Mouse (Mus musculus) CH12.LX (cell line): ENCODE data around the gene Rad9a. TPM values are rescaled to one million over a fixed set of nuclear protein-coding genes. Genes with fewer than 3 reads are reported as not detected.

ENCODE experiments used
- DNase-seq: peaks from one replicate; pipeline ENCODE4 v3.0.0-alpha.2; 2013; ENCODE audit errors: extremely low read depth
- H3K27ac ChIP-seq: 2 replicates; pipeline ENCODE4 v1.5.1; 2012; ENCODE audit warnings: low read depth, mild to moderate bottlenecking, control low read depth, moderate library complexity; ENCODE audit not compliant: insufficient read depth
- H3K27me3 ChIP-seq: replicated peaks from 2 replicates; pipeline ENCODE3; 2012; ENCODE audit warnings: inconsistent platforms
- H3K36me3 ChIP-seq, 2 experiments: replicated peaks in 1 of 2; 2 replicates each; pipeline versions ENCODE3 to v1.6.1; 2012; ENCODE audit warnings: inconsistent platforms in 1 of 2, low read length in 1 of 2, mild to moderate bottlenecking in 1 of 2, mixed read lengths in 1 of 2, moderate library complexity in 1 of 2; ENCODE audit not compliant: control insufficient read depth in 1 of 2, insufficient read depth in 1 of 2
- H3K4me1 ChIP-seq, 2 experiments: 2 replicates each; pipeline ENCODE4 v1.6.1; 2012; ENCODE audit warnings: inconsistent platforms in 1 of 2, moderate library complexity in 1 of 2; ENCODE audit not compliant: insufficient read depth in 2 of 2, control insufficient read depth in 1 of 2
- H3K4me2 ChIP-seq: 2 replicates; pipeline ENCODE4 v1.6.1; 2012; ENCODE audit warnings: low read depth, mild to moderate bottlenecking, control low read depth; ENCODE audit not compliant: poor library complexity, insufficient read depth, severe bottlenecking
- H3K4me3 ChIP-seq, 3 experiments: fragments of 150-350 bp in 1 of 3; sonication (generic) in 1 of 3; replicated peaks in 1 of 3; 2 replicates each; pipeline versions ENCODE3 to v1.5.1; 2011 to 2012; ENCODE audit warnings: low read depth in 2 of 3, low read length in 2 of 3, mild to moderate bottlenecking in 2 of 3, moderate library complexity in 2 of 3, control low read depth in 1 of 3, improper control_type of control experiment in 1 of 3, inconsistent platforms in 1 of 3, mixed read lengths in 1 of 3; ENCODE audit not compliant: poor library complexity in 1 of 3
- H3K79me2 ChIP-seq: replicated peaks from 2 replicates; pipeline ENCODE4 v1.6.1; 2012; ENCODE audit warnings: mild to moderate bottlenecking, moderate library complexity; ENCODE audit not compliant: control insufficient read depth, poor library complexity, insufficient read depth, severe bottlenecking; ENCODE audit errors: extremely low read depth
- H3K9ac ChIP-seq: 2 replicates; pipeline ENCODE4 v1.6.1; 2012; ENCODE audit warnings: low read depth, mild to moderate bottlenecking, control low read depth, moderate library complexity; ENCODE audit not compliant: insufficient read depth
- H3K9me3 ChIP-seq: replicated peaks from 2 replicates; pipeline ENCODE3; 2012; ENCODE audit warnings: low read length, inconsistent platforms, mixed read lengths
- BHLHE40 ChIP-seq: IDR thresholded peaks from 2 replicates; pipeline ENCODE4 v1.6.1; 2011; ENCODE audit warnings: mild to moderate bottlenecking, low read depth, low read length, improper control_type of control experiment
- CHD1 ChIP-seq: IDR thresholded peaks from 2 replicates; pipeline ENCODE4 v1.6.1; 2012; ENCODE audit warnings: low read depth, low read length, improper control_type of control experiment, inconsistent platforms
- CHD2 ChIP-seq: IDR thresholded peaks from 2 replicates; pipeline ENCODE4 v1.6.1; 2011; ENCODE audit warnings: low read length, improper control_type of control experiment
- CTCF ChIP-seq, 2 experiments: IDR thresholded peaks in 1 of 2; conservative IDR thresholded peaks in 1 of 2; 2 replicates each; pipeline ENCODE4 v1.5.1; 2011 to 2012; ENCODE audit warnings: low read depth in 2 of 2, low read length in 2 of 2, improper control_type of control experiment in 1 of 2, inconsistent platforms in 1 of 2, mild to moderate bottlenecking in 1 of 2, moderate library complexity in 1 of 2
- E2F4 ChIP-seq: IDR thresholded peaks from 2 replicates; pipeline ENCODE4 v1.6.1; 2011; ENCODE audit warnings: low read depth, low read length, improper control_type of control experiment; ENCODE audit not compliant: insufficient replicate concordance
- ELF1 ChIP-seq: IDR thresholded peaks from 2 replicates; pipeline ENCODE4 v1.6.1; 2014; ENCODE audit warnings: low read depth, mild to moderate bottlenecking, inconsistent platforms, low read length, improper control_type of control experiment
- EP300 ChIP-seq: IDR thresholded peaks from 2 replicates; pipeline ENCODE4 v1.6.1; 2011; ENCODE audit warnings: low read length, improper control_type of control experiment
- ETS1 ChIP-seq: conservative IDR thresholded peaks from 2 replicates; pipeline ENCODE4 v1.6.1; 2012; ENCODE audit warnings: low read depth, mild to moderate bottlenecking, inconsistent platforms, low read length, improper control_type of control experiment, moderate library complexity
- GABPA ChIP-seq: IDR thresholded peaks from 2 replicates; pipeline ENCODE4 v1.6.1; 2012; ENCODE audit warnings: low read depth, low read length, improper control_type of control experiment, inconsistent platforms; ENCODE audit not compliant: insufficient replicate concordance
- HCFC1 ChIP-seq: IDR thresholded peaks from 2 replicates; pipeline ENCODE4 v1.6.1; 2012; ENCODE audit warnings: low read depth, mild to moderate bottlenecking, inconsistent platforms, low read length, improper control_type of control experiment
- IRF4 ChIP-seq: IDR thresholded peaks from 2 replicates; pipeline ENCODE4 v1.6.1; 2014; ENCODE audit warnings: low read depth, mild to moderate bottlenecking, inconsistent platforms, low read length, improper control_type of control experiment
- JUN ChIP-seq: IDR thresholded peaks from 2 replicates; pipeline ENCODE4 v1.6.1; 2011; ENCODE audit warnings: low read depth, mild to moderate bottlenecking, low read length, improper control_type of control experiment, moderate library complexity; ENCODE audit not compliant: insufficient read depth
- JUND ChIP-seq: conservative IDR thresholded peaks from 2 replicates; pipeline ENCODE4 v1.6.1; 2011; ENCODE audit warnings: low read depth, low read length, improper control_type of control experiment
- KAT2A ChIP-seq: IDR thresholded peaks from 2 replicates; pipeline ENCODE4 v1.6.1; 2012; ENCODE audit warnings: low read length, improper control_type of control experiment, inconsistent platforms; ENCODE audit not compliant: insufficient replicate concordance
- MAFK ChIP-seq: IDR thresholded peaks from 2 replicates; pipeline ENCODE4 v1.6.1; 2011; ENCODE audit warnings: low read length, improper control_type of control experiment; ENCODE audit not compliant: insufficient replicate concordance
- MAX ChIP-seq: IDR thresholded peaks from 2 replicates; pipeline ENCODE4 v1.6.1; 2011; ENCODE audit warnings: low read length, improper control_type of control experiment
- MAZ ChIP-seq: IDR thresholded peaks from 2 replicates; pipeline ENCODE4 v1.6.1; 2012; ENCODE audit warnings: low read depth, mild to moderate bottlenecking, inconsistent platforms, low read length, improper control_type of control experiment, moderate library complexity
- MEF2A ChIP-seq: IDR thresholded peaks from 2 replicates; pipeline ENCODE4 v1.6.1; 2014; ENCODE audit warnings: low read depth, mild to moderate bottlenecking, inconsistent platforms, low read length, improper control_type of control experiment, borderline replicate concordance
- MXI1 ChIP-seq: IDR thresholded peaks from 2 replicates; pipeline ENCODE4 v1.6.1; 2011; ENCODE audit warnings: mild to moderate bottlenecking, low read depth, low read length, improper control_type of control experiment
- MYC ChIP-seq: IDR thresholded peaks from 2 replicates; pipeline ENCODE4 v1.6.1; 2011; ENCODE audit warnings: low read depth, mild to moderate bottlenecking, improper control_type of control experiment, low read length
- NELFE ChIP-seq: IDR thresholded peaks from 2 replicates; pipeline ENCODE4 v1.6.1; 2011; ENCODE audit warnings: low read depth, low read length, improper control_type of control experiment
- NRF1 ChIP-seq: IDR thresholded peaks from 2 replicates; pipeline ENCODE4 v1.6.1; 2014; ENCODE audit warnings: low read depth, mild to moderate bottlenecking, inconsistent platforms, low read length, improper control_type of control experiment, moderate library complexity
- PAX5 ChIP-seq: IDR thresholded peaks from 2 replicates; pipeline ENCODE4 v1.6.1; 2012; ENCODE audit warnings: low read length, inconsistent platforms, mixed read lengths
- POLR2A ChIP-seq: IDR thresholded peaks from 2 replicates; pipeline ENCODE4 v1.6.1; 2011; ENCODE audit warnings: low read depth, mild to moderate bottlenecking, improper control_type of control experiment, low read length
- POLR2AphosphoS2 ChIP-seq: IDR thresholded peaks from 2 replicates; pipeline ENCODE4 v1.6.1; 2011; ENCODE audit warnings: low read depth, low read length, improper control_type of control experiment
- RAD21 ChIP-seq: IDR thresholded peaks from 2 replicates; pipeline ENCODE4 v1.6.1; 2011; ENCODE audit warnings: low read depth, mild to moderate bottlenecking, low read length, improper control_type of control experiment, moderate library complexity
- RCOR1 ChIP-seq: conservative IDR thresholded peaks from 2 replicates; pipeline ENCODE4 v1.6.1; 2012; ENCODE audit warnings: low read depth, mild to moderate bottlenecking, inconsistent platforms, low read length, improper control_type of control experiment
- SIN3A ChIP-seq: IDR thresholded peaks from 2 replicates; pipeline ENCODE4 v1.6.1; 2012; ENCODE audit warnings: low read length, improper control_type of control experiment, inconsistent platforms
- SMC3 ChIP-seq: IDR thresholded peaks from 2 replicates; pipeline ENCODE4 v1.6.1; 2011; ENCODE audit warnings: low read depth, low read length, improper control_type of control experiment
- TBP ChIP-seq: conservative IDR thresholded peaks from 2 replicates; pipeline ENCODE4 v1.6.1; 2011; ENCODE audit warnings: low read depth, low read length, improper control_type of control experiment
- TCF12 ChIP-seq: IDR thresholded peaks from 2 replicates; pipeline ENCODE4 v1.6.1; 2014; ENCODE audit warnings: low read depth, mild to moderate bottlenecking, inconsistent platforms, low read length, improper control_type of control experiment
- UBTF ChIP-seq: IDR thresholded peaks from 2 replicates; pipeline ENCODE4 v1.6.1; 2012; ENCODE audit warnings: low read depth, mild to moderate bottlenecking, inconsistent platforms, low read length, improper control_type of control experiment, moderate library complexity
- USF1 ChIP-seq: IDR thresholded peaks from 2 replicates; pipeline ENCODE4 v1.6.1; 2014; ENCODE audit warnings: low read depth, mild to moderate bottlenecking, inconsistent platforms, low read length, improper control_type of control experiment
- USF2 ChIP-seq: conservative IDR thresholded peaks from 2 replicates; pipeline ENCODE4 v1.6.1; 2011; ENCODE audit warnings: low read depth, low read length, improper control_type of control experiment
- ZC3H11A ChIP-seq: IDR thresholded peaks from 2 replicates; pipeline ENCODE4 v1.6.1; 2012; ENCODE audit warnings: low read depth, mild to moderate bottlenecking, inconsistent platforms, low read length, improper control_type of control experiment
- ZKSCAN1 ChIP-seq: IDR thresholded peaks from 2 replicates; pipeline ENCODE4 v1.6.1; 2012; ENCODE audit warnings: low read depth, inconsistent platforms, low read length, improper control_type of control experiment, borderline replicate concordance
- ZMIZ1 ChIP-seq: IDR thresholded peaks from 2 replicates; pipeline ENCODE4 v1.6.1; 2012; ENCODE audit warnings: low read depth, mild to moderate bottlenecking, inconsistent platforms, low read length, improper control_type of control experiment
- ZNF384 ChIP-seq: IDR thresholded peaks from 2 replicates; pipeline ENCODE4 v1.6.1; 2012; ENCODE audit warnings: low read depth, low read length, improper control_type of control experiment, inconsistent platforms
- dilution Hi-C: fragments of 300-500 bp; cut with MboI; formaldehyde crosslinking; loops from 2 replicates; pipeline ENCODE4 v1.14.3; 2020; ENCODE audit warnings: low sequenced_read_pairs; ENCODE audit not compliant: extremely low pct_unique_long_range_greater_than_20kb, extremely low pct_ligation_motif_present
- in situ Hi-C: fragments of 300-500 bp; cut with MboI; formaldehyde crosslinking; loops from 3 replicates; pipeline ENCODE4 v1.14.3; 2019; ENCODE audit warnings: low sequenced_read_pairs, low pct_ligation_motif_present, low pct_unique_long_range_greater_than_20kb, mixed read lengths
- polyA plus RNA-seq: library from polyadenylated mRNA; unstranded; fragments of >175 nt; gene quantifications from 2 replicates; pipeline ENCODE4 v1.2.1, GENCODE M21; 2012; ENCODE audit warnings: low read depth; ENCODE audit not compliant: insufficient read length
- total RNA-seq, 2 experiments: library from RNA; depleted of rRNA; stranded (reverse); fragments of 300-350 nt in 1 of 2; fragments of >200 nt in 1 of 2; gene quantifications; 2 replicates each; pipeline ENCODE4 v1.2.3; 2012 to 2014

Gene Rad9a
- total and polyA plus RNA-seq, 3 experiments, result 14.3 to 20.5 (median 20.0) TPM

GRCm38 (mm10) chr19:4162646-4163542, 38.6 kb downstream of the Rad9a start, which contains the start of gene Rps6kb2:
Gene Rps6kb2 (minus strand): TSS chr19:4163354.
- H3K9ac ChIP-seq, result peak within 1 kb of the TSS; percentile 95
- in situ Hi-C loops, result no loop called here
- peaks cover 10% of the 10 kb centered on the region for H3K79me2 ChIP-seq
- TF ChIP-seq PAX5 (no peak), KAT2A (peak; percentile 96; the same call in 1 of the 2 replicates), POLR2AphosphoS2 (no peak), CTCF (conservative IDR thresholded peaks at IDR 0.05 in 1 of 2, IDR thresholded peaks at IDR 0.05 in 1 of 2; ENCODE audit: low read depth in 2 of 2, low read length in 2 of 2) (no peak), RCOR1 (no peak), ZNF384 (no peak), ETS1 (0 out of 2 replicates have a peak, but pooled peaks have one; percentile 37), MXI1 (no peak), USF1 (no peak), MEF2A (peak; percentile 72), RAD21 (no peak), IRF4 (peak; percentile 58; the same call in 1 of the 2 replicates), JUND (peak; percentile 32; the same call in 1 of the 2 replicates), E2F4 (no peak), UBTF (no peak), CHD1 (no peak), MAFK (no peak), NELFE (peak; percentile 64), ZC3H11A (no peak), SIN3A (peak; percentile 94), USF2 (no peak), MAZ (peak; percentile 68; the same call in 1 of the 2 replicates), TCF12 (peak; percentile 79), ELF1 (peak; percentile 70), TBP (peak; percentile 60; the same call in 1 of the 2 replicates), JUN (no peak), EP300 (no peak), CHD2 (no peak), HCFC1 (peak; percentile 97), ZKSCAN1 (no peak), SMC3 (no peak), MAX (peak; percentile 61; the same call in 1 of the 2 replicates), ZMIZ1 (peak; percentile 56; the same call in 1 of the 2 replicates), BHLHE40 (no peak), GABPA (peak; percentile 41; the same call in 1 of the 2 replicates), MYC (0 out of 2 replicates have a peak, but pooled peaks have one; percentile 17), POLR2A (peak; percentile 74), NRF1 (peak; percentile 61)
- H3K36me3 ChIP-seq, result peaks cover 33 to 54% of the 10 kb centered on the region in 2 experiments
- no peaks in the 10 kb centered on the region for H3K27me3 ChIP-seq
- peaks cover 9 to 40% of the 10 kb centered on the region in 2 experiments for H3K4me1 ChIP-seq
- H3K27ac ChIP-seq, result no peak within 1 kb of the TSS; the same call in 1 of the 2 replicates
- H3K4me3 ChIP-seq, result peak within 1 kb of the TSS; percentile 56 to 71 (median 67)
- H3K9me3 ChIP-seq, result no peaks in the 10 kb centered on the region
- dilution Hi-C loops, result no loop called here
- peak within 1 kb of the TSS; percentile 92 for H3K4me2 ChIP-seq
- DNase-seq, result peak; percentile 97
